Comparison of ENCODE assay signal across 23 mouse cellular contexts in genomic region chr6:145418856-145419255, GRCm38 (mm10).
"Had no signal": no experiment of that assay in that cellular context is flagged by ENCODE, and none has a peak within 500 bp of the region (broad histone marks: within the 10 kb centered on the region; RNA-seq: fewer than 3 reads in every experiment).

No protein-coding gene starts in this region.

- H3K4me2 ChIP-seq: heart, embryonic 12.5 days; hindbrain, embryonic 13.5 days; hindbrain, embryonic 15.5 days; limb, embryonic 12.5 days; liver, embryonic 11.5 days; liver, embryonic 13.5 days; liver, embryonic 15.5 days had no signal

- H3K9ac ChIP-seq: forebrain, postnatal 0 days; heart, embryonic 12.5 days; hindbrain, embryonic 13.5 days; hindbrain, embryonic 15.5 days; limb, embryonic 12.5 days; liver, embryonic 13.5 days; liver, embryonic 15.5 days had no signal

- H3K4me3 ChIP-seq: heart, embryonic 12.5 days; hindbrain, embryonic 13.5 days; hindbrain, embryonic 15.5 days; layer of hippocampus, adult 2 months; left cerebral cortex, adult 2 months; limb, embryonic 10.5 days; limb, embryonic 12.5 days; liver, embryonic 13.5 days; liver, embryonic 15.5 days had no signal

- H3K4me1 ChIP-seq: hindbrain, embryonic 13.5 days; hindbrain, embryonic 15.5 days; limb, embryonic 10.5 days; liver, embryonic 13.5 days; liver, embryonic 15.5 days had no signal

- H3K27me3 ChIP-seq: heart, embryonic 12.5 days; hindbrain, embryonic 13.5 days; hindbrain, embryonic 15.5 days; limb, embryonic 12.5 days; liver, embryonic 13.5 days; liver, embryonic 15.5 days had no signal

- H3K36me3 ChIP-seq: heart, embryonic 12.5 days; hindbrain, embryonic 13.5 days; hindbrain, embryonic 15.5 days; limb, embryonic 10.5 days; limb, embryonic 12.5 days; liver, embryonic 13.5 days; liver, embryonic 15.5 days had no signal

- H3K9me3 ChIP-seq: hindbrain, embryonic 13.5 days; hindbrain, embryonic 15.5 days; limb, embryonic 10.5 days; limb, embryonic 12.5 days; liver, embryonic 13.5 days; liver, embryonic 15.5 days had no signal

- H3K27ac ChIP-seq: hindbrain, embryonic 13.5 days; hindbrain, embryonic 15.5 days; hindbrain, postnatal 0 days; layer of hippocampus, adult 2 months; left cerebral cortex, adult 2 months; limb, embryonic 10.5 days; limb, embryonic 12.5 days; liver, embryonic 13.5 days; liver, embryonic 15.5 days had no signal

- ATAC-seq: forebrain, postnatal 0 days; hindbrain, postnatal 0 days; inflammation-experienced regulatory T-cells, adult 6 months; intestine, embryonic 16.5 days had no signal

- DNase-seq: forebrain, postnatal 0 days; gastrocnemius, postnatal 14 days; gastrocnemius, postnatal 36 days; heart, adult 18-20 months; heart, postnatal 14 days; heart, postnatal 36 days; kidney, adult 18-20 months; kidney, adult 8-10 months; kidney, postnatal 14 days; liver; liver, embryonic 13.5 days had no signal
